Mouse (Mus musculus) megakaryocyte, embryonic 14.5 days (primary cell): Measurements from ENCODE around the gene Trio.

ENCODE experiments used
- FLI1 ChIP-seq: IDR thresholded peaks from 2 replicates; pipeline ENCODE4 v1.6.1; 2012; ENCODE audit warnings: low read length, inconsistent platforms, mixed read lengths
- GATA1 ChIP-seq: IDR thresholded peaks from 3 replicates; pipeline ENCODE4 v1.6.1; 2012; ENCODE audit warnings: mixed read lengths, low read length, inconsistent platforms, borderline replicate concordance

- no peak for TF ChIP-seq GATA1
- no peak for TF ChIP-seq FLI1
Measured at GRCm38 (mm10) chr15:27918798-27919197, 106.8 kb downstream of the Trio start.
